Mouse (Mus musculus): Measurements from ENCODE around the gene Faap20.

- TF ChIP-seq CTCF (IDR thresholded peaks at IDR 0.05; ENCODE audit: borderline replicate concordance, insufficient read depth, low read length) (no peak), POLR2A (IDR thresholded peaks at IDR 0.05; ENCODE audit: low read depth, low read length) (no peak)
These were observed 40.1 kb upstream of the Faap20 start for GRCm38 (mm10) chr4:155209494-155209893.
